Mouse (Mus musculus): ENCODE measurements around the gene Ptrhd1. TPM values are rescaled to one million over a fixed set of nuclear protein-coding genes. Genes with fewer than 3 reads are reported as not detected.

Ptrhd1 gene
- polyA plus RNA-seq, 1 experiment = 3.1 TPM

DNA sequence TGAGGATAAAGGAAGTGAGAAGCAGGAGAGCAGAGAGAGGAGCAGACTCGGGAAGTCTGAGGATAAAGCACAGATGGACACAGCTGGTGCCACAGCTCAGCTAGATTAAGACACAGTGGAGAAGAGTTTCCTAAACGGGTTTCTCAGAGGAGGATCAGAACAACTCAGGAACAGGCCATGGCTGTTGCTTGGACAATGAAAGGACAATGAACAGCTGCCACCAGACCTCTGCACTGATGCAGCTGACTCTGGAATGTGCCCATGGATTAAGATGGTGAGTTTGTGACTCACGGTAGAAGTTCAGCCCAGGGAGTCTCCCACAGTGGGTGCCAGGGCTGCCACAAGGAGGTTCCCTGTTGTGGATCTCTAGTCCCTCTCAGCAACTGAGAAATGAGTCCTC is 51.4 kb downstream of the Ptrhd1 start:
- no peaks in the 10 kb centered on the region for H3K4me1 ChIP-seq (ENCODE audit: control insufficient read depth, insufficient read depth, insufficient read length, low read length)
- 62% methylated on average over 3 of the region's 3 CpGs for WGBS
- H3K27ac ChIP-seq (ENCODE audit: insufficient read depth, low read depth, low read length) = no peak overlapping the region
- TF ChIP-seq CTCF (IDR thresholded peaks at IDR 0.05; ENCODE audit: extremely low read depth, insufficient read length, insufficient replicate concordance, low read depth, low read length) (no peak), POLR2A (IDR thresholded peaks at IDR 0.05; ENCODE audit: low read depth, low read length) (no peak)
- H3K36me3 ChIP-seq (ENCODE audit: control insufficient read depth, insufficient read depth, low read length) = peaks cover 13% of the 10 kb centered on the region
- no peak overlapping the region for H3K4me3 ChIP-seq (ENCODE audit: low read depth, low read length)
- H3K27me3 ChIP-seq (ENCODE audit: control insufficient read depth, insufficient read depth, low read length) = no peaks in the 10 kb centered on the region

Other genes starting within 250 kb of the Ptrhd1 start
- gene Efr3b, start 195.1 kb upstream of the Ptrhd1 start, polyA plus RNA-seq (2012; rRNA removed) = 10.8 and 21.4 TPM in 2 replicates
- 1.1 and 1.4 TPM in 2 replicates for gene Dnajc27, start 151.4 kb upstream of the Ptrhd1 start, polyA plus RNA-seq (2012; rRNA removed)
- 2.0 and 2.4 TPM in 2 replicates for gene Adcy3, start 100.9 kb upstream of the Ptrhd1 start, polyA plus RNA-seq (2012; rRNA removed)
- gene Cenpo, start 267 bp downstream of the Ptrhd1 start, polyA plus RNA-seq (2012; rRNA removed) = 4.1 and 7.0 TPM in 2 replicates
- 9.4 and 17.0 TPM in 2 replicates for gene Ncoa1, start 243.2 kb downstream of the Ptrhd1 start, polyA plus RNA-seq (2012; rRNA removed)